Mouse (Mus musculus) central nervous system, embryonic 11.5 days (tissue): ENCODE measurements around the gene Stx1a. TPM values are rescaled to one million over a fixed set of nuclear protein-coding genes. Genes with fewer than 3 reads are reported as not detected.

Experiments used
- polyA plus RNA-seq: library from polyadenylated mRNA; depleted of rRNA; stranded (reverse); fragments of >200 nt; gene quantifications from 2 replicates; pipeline ENCODE4 v1.2.3, GENCODE M21; 2012; rRNA removed

The Stx1a gene
- 32.9 and 37.0 TPM in 2 replicates for polyA plus RNA-seq

GRCm38 (mm10) chr5:135023344-135024173, at the start of gene Stx1a:
Gene Stx1a, plus strand, starts transcription at chr5:135023482.

GRCm38 (mm10) chr5:134985633-134986297, 37.5 kb upstream of the Stx1a start, which contains the start of gene Cldn3:
Gene Cldn3, plus strand, starts transcription at chr5:134986214.

GRCm38 (mm10) chr5:135008671-135009589, 14.4 kb upstream of the Stx1a start, which contains the start of gene Abhd11:
Gene Abhd11, plus strand, starts transcription at chr5:135009152.

GRCm38 (mm10) chr5:135063629-135064381, 40.5 kb downstream of the Stx1a start, which contains the start of gene Dnajc30:
Gene Dnajc30, plus strand, starts transcription at chr5:135064202.

GRCm38 (mm10) chr5:135064909-135065446, 41.7 kb downstream of the Stx1a start, which contains the start of gene Bud23:
Gene Bud23, minus strand, starts transcription at chr5:135064959.

GRCm38 (mm10) chr5:135077564-135078481, 54.5 kb downstream of the Stx1a start, which contains the start of gene Vps37d:
Gene Vps37d, minus strand, starts transcription at chr5:135078266.

GRCm38 (mm10) chr5:135089653-135090052, 66.4 kb downstream of the Stx1a start, which contains the start of gene Mlxipl:
Gene Mlxipl, plus strand, starts transcription at chr5:135089890.

Other genes starting within 250 kb of the Stx1a start
- gene Tmem270, start 116.7 kb upstream of the Stx1a start, polyA plus RNA-seq: not detected in 2 replicates
- 7.1 and 11.9 TPM in 2 replicates for gene Cldn13, start 108.0 kb upstream of the Stx1a start, polyA plus RNA-seq
- gene Mettl27, start 91.1 kb upstream of the Stx1a start, polyA plus RNA-seq: 6.1 and 12.3 TPM in 2 replicates
- 3.0 and 6.3 TPM in 2 replicates for gene Cldn4, start 76.5 kb upstream of the Stx1a start, polyA plus RNA-seq
- gene Cldn3, start 37.3 kb upstream of the Stx1a start, polyA plus RNA-seq: 1.2 and 2.8 TPM in 2 replicates
- 34.8 and 49.6 TPM in 2 replicates for gene Abhd11, start 14.3 kb upstream of the Stx1a start, polyA plus RNA-seq
- 16.1 and 22.3 TPM in 2 replicates for gene Dnajc30, start 40.7 kb downstream of the Stx1a start, polyA plus RNA-seq
- gene Bud23, start 41.5 kb downstream of the Stx1a start, polyA plus RNA-seq: 110 and 175 TPM in 2 replicates
- gene Vps37d, start 54.8 kb downstream of the Stx1a start, polyA plus RNA-seq: 20.8 and 26.8 TPM in 2 replicates
- 3.9 and 4.3 TPM in 2 replicates for gene Mlxipl, start 66.4 kb downstream of the Stx1a start, polyA plus RNA-seq
- gene Tbl2, start 126.2 kb downstream of the Stx1a start, polyA plus RNA-seq: 18.3 and 18.7 TPM in 2 replicates
- 19.9 and 22.0 TPM in 2 replicates for gene Bcl7b, start 144.8 kb downstream of the Stx1a start, polyA plus RNA-seq
- gene Baz1b, start 163.8 kb downstream of the Stx1a start, polyA plus RNA-seq: 107 and 146 TPM in 2 replicates
- gene Fzd9, start 227.7 kb downstream of the Stx1a start, polyA plus RNA-seq: 9.1 and 9.6 TPM in 2 replicates